Mouse (Mus musculus): ENCODE measurements around the gene Cbx1. TPM values are rescaled to one million over a fixed set of nuclear protein-coding genes. Genes with fewer than 3 reads are reported as not detected.

Gene Cbx1
- 80.2 and 82.8 TPM in 2 replicates for polyA plus RNA-seq (2014; fragmentation: Nextera tagmentation; extraction: Ambion mirVana)

DNA sequence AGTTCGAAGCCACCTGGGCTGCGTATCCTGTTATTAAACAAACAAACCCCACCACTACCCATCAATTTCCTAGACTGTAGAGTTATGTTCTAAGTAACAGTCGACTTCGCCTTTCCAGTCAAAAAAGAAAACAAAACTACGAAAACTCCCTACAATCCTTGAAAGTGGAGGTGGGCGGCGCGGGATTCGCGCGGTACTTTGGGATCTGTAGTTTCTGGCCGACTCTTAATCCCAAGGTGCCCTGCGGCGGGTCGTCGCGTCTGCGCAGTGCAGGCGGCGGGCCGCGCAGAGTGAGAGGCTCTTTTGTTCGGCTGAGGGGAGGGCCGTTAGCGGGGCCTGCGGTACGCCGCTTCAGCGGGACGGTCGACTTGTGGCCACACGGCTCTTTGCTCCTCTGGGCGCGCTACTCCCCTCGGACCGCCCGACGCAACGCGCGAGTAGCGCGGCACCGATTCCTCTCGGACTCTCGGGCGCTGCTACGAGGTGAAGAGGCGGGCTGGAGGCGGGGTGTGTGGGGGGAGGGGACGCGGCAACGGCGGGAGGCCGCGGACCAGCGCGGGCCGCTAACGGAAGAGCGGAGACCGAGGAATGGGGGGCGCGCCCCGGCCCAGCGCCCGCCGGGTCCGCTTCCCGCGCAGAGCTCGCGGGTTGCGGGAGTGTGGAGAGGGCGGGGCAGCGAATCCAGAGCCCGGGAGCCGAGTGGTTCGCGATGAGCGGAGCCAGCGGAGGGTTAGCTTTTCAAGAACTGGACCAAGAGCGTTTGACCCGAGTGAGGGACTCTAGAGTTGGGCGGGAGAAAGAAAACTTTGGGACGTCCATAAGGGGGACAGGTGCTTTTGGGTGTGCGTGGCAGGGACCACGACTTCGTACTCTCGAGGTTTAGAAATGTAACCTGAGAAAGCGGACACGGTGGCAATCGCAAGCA is at the start of gene Cbx1:
Gene Cbx1 (plus strand): TSS at position 257 of the 925 bp plus-strand sequence.
- Histone ChIP-seq H3K9ac (ENCODE audit: low read depth, low read length) (peak within 1 kb of the TSS; percentile 91), H3K27me3 (replicated peaks; ENCODE audit: control insufficient read depth, insufficient read depth, low read length) (no peaks in the 10 kb centered on the region), H3K27ac (replicated peaks; ENCODE audit: low read depth, low read length) (peak within 1 kb of the TSS; percentile 94), H3K36me3 (ENCODE audit: control insufficient read depth, insufficient read depth, low read length) (no peaks in the 10 kb centered on the region), H3K9me3 (ENCODE audit: control insufficient read depth, low read length) (no peaks in the 10 kb centered on the region), H3K4me2 (ENCODE audit: low read depth, low read length) (peak within 1 kb of the TSS; percentile 82), H3K4me3 (ENCODE audit: low read depth, low read length) (peak within 1 kb of the TSS; percentile 79), H3K4me1 (ENCODE audit: control insufficient read depth, insufficient read depth, low read length) (peaks cover 20% of the 10 kb centered on the region)
- 1% methylated on average over 84 of the region's 93 CpGs for WGBS
- peak; percentile 97 for DNase-seq (ENCODE audit: low spot score)
- peak; percentile 99 for ATAC-seq (ENCODE audit: low read depth)

- Histone ChIP-seq H3K9me3 (ENCODE audit: control insufficient read depth, low read length) (no peaks in the 10 kb centered on the region), H3K36me3 (ENCODE audit: control insufficient read depth, insufficient read depth, low read length) (no peaks in the 10 kb centered on the region), H3K4me3 (ENCODE audit: low read depth, low read length) (no peak overlapping the region), H3K9ac (ENCODE audit: low read depth, low read length) (no peak overlapping the region), H3K27me3 (replicated peaks; ENCODE audit: control insufficient read depth, insufficient read depth, low read length) (peaks cover 16% of the 10 kb centered on the region; the same call in 1 of the 2 replicates), H3K4me1 (ENCODE audit: control insufficient read depth, insufficient read depth, low read length) (no peaks in the 10 kb centered on the region), H3K4me2 (ENCODE audit: low read depth, low read length) (no peak overlapping the region), H3K27ac (replicated peaks; ENCODE audit: low read depth, low read length) (no peak overlapping the region)
- no peak for ATAC-seq (ENCODE audit: low read depth)
- no peak for DNase-seq (ENCODE audit: low spot score)
- WGBS: 71% methylated on average over 12 of the region's 12 CpGs
These were observed 48.1 kb upstream of the Cbx1 start for GRCm38 (mm10) chr11:96740796-96741195.

- ATAC-seq (ENCODE audit: low read depth) (peak; percentile 70), DNase-seq (ENCODE audit: low spot score) (peak; percentile 70)
- no peak overlapping the region for H3K4me2 ChIP-seq (ENCODE audit: low read depth, low read length)
- no peak overlapping the region for H3K27ac ChIP-seq (replicated peaks; ENCODE audit: low read depth, low read length)
- no peaks in the 10 kb centered on the region for H3K36me3 ChIP-seq (ENCODE audit: control insufficient read depth, insufficient read depth, low read length)
- no peaks in the 10 kb centered on the region for H3K9me3 ChIP-seq (ENCODE audit: control insufficient read depth, low read length)
- 0 out of 2 replicates have a peak, but pooled peaks cover under 1% of the 10 kb centered on the region for H3K4me1 ChIP-seq (ENCODE audit: control insufficient read depth, insufficient read depth, low read length)
- 0 out of 2 replicates have a peak, but pooled peaks cover 8% of the 10 kb centered on the region for H3K27me3 ChIP-seq (replicated peaks; ENCODE audit: control insufficient read depth, insufficient read depth, low read length)
- no peak overlapping the region for H3K4me3 ChIP-seq (ENCODE audit: low read depth, low read length)
- 30% methylated on average over 12 of the region's 12 CpGs for WGBS
- no peak overlapping the region for H3K9ac ChIP-seq (ENCODE audit: low read depth, low read length)
These were observed 46.9 kb upstream of the Cbx1 start for GRCm38 (mm10) chr11:96741995-96742394.

DNA sequence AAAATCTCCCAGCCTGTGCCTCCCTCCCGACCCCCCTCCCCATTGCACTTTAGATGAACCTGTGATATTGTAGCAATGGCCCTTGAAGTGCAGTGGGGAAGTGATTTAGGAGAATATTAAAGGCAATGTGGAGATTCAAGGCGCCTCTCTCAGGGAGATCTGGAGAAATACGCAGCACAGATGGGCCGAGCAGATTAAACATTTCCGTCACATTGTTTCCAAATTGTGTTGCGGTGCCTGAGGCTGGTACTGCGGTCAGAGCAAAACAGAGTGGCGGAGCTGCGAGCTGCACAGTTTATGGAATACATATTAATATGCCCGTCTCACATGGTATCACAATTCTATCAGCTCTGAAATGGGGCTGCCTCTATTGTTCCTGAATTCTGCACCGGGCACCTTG is 45.9 kb upstream of the Cbx1 start:
- H3K9me3 ChIP-seq (ENCODE audit: control insufficient read depth, low read length): no peaks in the 10 kb centered on the region
- ATAC-seq (ENCODE audit: low read depth): no peak
- WGBS: 41% methylated on average over 11 of the region's 11 CpGs
- H3K27me3 ChIP-seq (replicated peaks; ENCODE audit: control insufficient read depth, insufficient read depth, low read length): 0 out of 2 replicates have a peak, but pooled peaks cover 5% of the 10 kb centered on the region
- H3K27ac ChIP-seq (replicated peaks; ENCODE audit: low read depth, low read length): no peak overlapping the region
- no peak overlapping the region for H3K9ac ChIP-seq (ENCODE audit: low read depth, low read length)
- no peak for DNase-seq (ENCODE audit: low spot score)
- peaks cover 3% of the 10 kb centered on the region; the same call in 1 of the 2 replicates for H3K4me1 ChIP-seq (ENCODE audit: control insufficient read depth, insufficient read depth, low read length)
- H3K4me2 ChIP-seq (ENCODE audit: low read depth, low read length): no peak overlapping the region
- no peak overlapping the region for H3K4me3 ChIP-seq (ENCODE audit: low read depth, low read length)
- H3K36me3 ChIP-seq (ENCODE audit: control insufficient read depth, insufficient read depth, low read length): no peaks in the 10 kb centered on the region

- 82% methylated on average over 4 of the region's 4 CpGs for WGBS
- Histone ChIP-seq H3K27ac (replicated peaks; ENCODE audit: low read depth, low read length) (no peak overlapping the region), H3K4me2 (ENCODE audit: low read depth, low read length) (no peak overlapping the region), H3K9me3 (ENCODE audit: control insufficient read depth, low read length) (no peaks in the 10 kb centered on the region), H3K4me3 (ENCODE audit: low read depth, low read length) (no peak overlapping the region), H3K9ac (ENCODE audit: low read depth, low read length) (no peak overlapping the region), H3K36me3 (ENCODE audit: control insufficient read depth, insufficient read depth, low read length) (no peaks in the 10 kb centered on the region), H3K27me3 (replicated peaks; ENCODE audit: control insufficient read depth, insufficient read depth, low read length) (0 out of 2 replicates have a peak, but pooled peaks cover 5% of the 10 kb centered on the region), H3K4me1 (ENCODE audit: control insufficient read depth, insufficient read depth, low read length) (peaks cover 3% of the 10 kb centered on the region; the same call in 1 of the 2 replicates)
- no peak for DNase-seq (ENCODE audit: low spot score)
- ATAC-seq (ENCODE audit: low read depth): no peak
These were observed 45.0 kb upstream of the Cbx1 start for GRCm38 (mm10) chr11:96743891-96744290.

GRCm38 (mm10) chr11:96746648-96747047 is 42.3 kb upstream of the Cbx1 start:
- H3K4me1 ChIP-seq (ENCODE audit: control insufficient read depth, insufficient read depth, low read length): peaks cover 3% of the 10 kb centered on the region; the same call in 1 of the 2 replicates
- no peak overlapping the region for H3K27ac ChIP-seq (replicated peaks; ENCODE audit: low read depth, low read length)
- H3K9ac ChIP-seq (ENCODE audit: low read depth, low read length): no peak overlapping the region
- 0 out of 2 replicates have a peak, but pooled peaks cover 5% of the 10 kb centered on the region for H3K27me3 ChIP-seq (replicated peaks; ENCODE audit: control insufficient read depth, insufficient read depth, low read length)
- no peaks in the 10 kb centered on the region for H3K9me3 ChIP-seq (ENCODE audit: control insufficient read depth, low read length)
- H3K4me3 ChIP-seq (ENCODE audit: low read depth, low read length): no peak overlapping the region
- no peaks in the 10 kb centered on the region for H3K36me3 ChIP-seq (ENCODE audit: control insufficient read depth, insufficient read depth, low read length)
- no peak overlapping the region for H3K4me2 ChIP-seq (ENCODE audit: low read depth, low read length)
- WGBS: 63% methylated on average over 6 of the region's 6 CpGs
- DNase-seq (ENCODE audit: low spot score) (no peak), ATAC-seq (ENCODE audit: low read depth) (no peak)

DNA sequence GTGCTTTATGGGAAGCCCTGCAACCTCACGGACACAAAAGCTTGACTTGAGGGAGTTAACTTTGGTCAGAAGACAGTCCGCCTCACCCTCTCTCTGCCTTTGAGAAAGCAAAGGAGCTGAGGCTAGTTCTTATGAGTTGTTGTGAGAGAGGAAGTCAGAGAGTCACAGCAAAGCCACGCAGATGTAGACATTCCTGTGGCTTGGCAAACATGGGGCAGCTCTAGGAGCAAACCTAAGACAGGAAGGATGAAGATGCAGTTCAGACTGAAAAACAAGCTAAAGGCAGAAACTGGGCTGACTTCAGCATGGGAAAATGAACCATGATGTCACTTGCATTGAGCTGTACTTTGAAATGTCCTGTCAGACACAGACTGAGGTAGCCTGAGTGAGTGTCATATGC is 41.4 kb upstream of the Cbx1 start:
- Histone ChIP-seq H3K9ac (ENCODE audit: low read depth, low read length) (no peak overlapping the region), H3K9me3 (ENCODE audit: control insufficient read depth, low read length) (no peaks in the 10 kb centered on the region), H3K4me1 (ENCODE audit: control insufficient read depth, insufficient read depth, low read length) (peaks cover 3% of the 10 kb centered on the region; the same call in 1 of the 2 replicates), H3K36me3 (ENCODE audit: control insufficient read depth, insufficient read depth, low read length) (no peaks in the 10 kb centered on the region), H3K27ac (replicated peaks; ENCODE audit: low read depth, low read length) (no peak overlapping the region), H3K27me3 (replicated peaks; ENCODE audit: control insufficient read depth, insufficient read depth, low read length) (0 out of 2 replicates have a peak, but pooled peaks cover 2% of the 10 kb centered on the region), H3K4me2 (ENCODE audit: low read depth, low read length) (no peak overlapping the region), H3K4me3 (ENCODE audit: low read depth, low read length) (no peak overlapping the region)
- no peak for ATAC-seq (ENCODE audit: low read depth)
- WGBS: 42% methylated on average over 3 of the region's 3 CpGs
- peak; percentile 55 for DNase-seq (ENCODE audit: low spot score)

DNA sequence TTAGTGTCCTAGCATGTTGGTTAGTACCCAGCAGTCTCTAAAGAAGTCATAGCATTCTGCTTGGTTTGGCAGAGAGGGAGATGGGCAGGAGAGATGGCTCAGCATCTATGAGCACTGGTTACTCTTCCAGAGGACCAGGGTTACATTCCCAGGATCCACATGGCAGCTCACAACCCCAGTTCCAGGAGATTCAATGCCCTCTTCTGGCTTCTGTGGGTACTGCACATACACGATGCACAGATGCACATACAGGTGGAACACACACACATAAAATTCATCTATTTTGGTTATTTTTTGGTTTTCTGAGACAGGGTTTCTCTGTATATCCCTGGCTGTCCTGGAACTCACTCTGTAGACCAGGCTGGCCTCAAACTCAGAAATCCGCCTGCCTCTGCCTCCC is 33.6 kb upstream of the Cbx1 start:
- no peaks in the 10 kb centered on the region for H3K4me1 ChIP-seq (ENCODE audit: control insufficient read depth, insufficient read depth, low read length)
- H3K9ac ChIP-seq (ENCODE audit: low read depth, low read length): no peak overlapping the region
- WGBS: 93% methylated on average over 2 of the region's 2 CpGs
- no peaks in the 10 kb centered on the region for H3K27me3 ChIP-seq (replicated peaks; ENCODE audit: control insufficient read depth, insufficient read depth, low read length)
- no peak overlapping the region for H3K4me3 ChIP-seq (ENCODE audit: low read depth, low read length)
- no peaks in the 10 kb centered on the region for H3K9me3 ChIP-seq (ENCODE audit: control insufficient read depth, low read length)
- no peaks in the 10 kb centered on the region for H3K36me3 ChIP-seq (ENCODE audit: control insufficient read depth, insufficient read depth, low read length)
- H3K27ac ChIP-seq (replicated peaks; ENCODE audit: low read depth, low read length): no peak overlapping the region
- DNase-seq (ENCODE audit: low spot score) (no peak), ATAC-seq (ENCODE audit: low read depth) (no peak)
- no peak overlapping the region for H3K4me2 ChIP-seq (ENCODE audit: low read depth, low read length)

Measured in embryonic facial prominence, embryonic 14.5 days (tissue).